Mouse (Mus musculus) intestine, postnatal 0 days (tissue): ENCODE results near the gene Unc13a. TPM values are rescaled to one million over a fixed set of nuclear protein-coding genes. Genes with fewer than 3 reads are reported as not detected.
A peak's percentile ranks its signal among the peaks of the same experiment; 100 is the strongest.

Experiments
- ATAC-seq: fragments of 200-750 bp; cut with Nextera tagmentation; 2 replicates; pipeline ENCODE4 v1.8.0; 2017; ENCODE audit warnings: mild to moderate bottlenecking, moderate TSS enrichment, moderate library complexity
- H3K27ac ChIP-seq: fragments of 300-500 bp; sonication (generic); 2 replicates; pipeline ENCODE4 v1.5.1; 2014; ENCODE audit warnings: mild to moderate bottlenecking, low read depth, low read length, moderate library complexity
- H3K27me3 ChIP-seq: fragments of 300-500 bp; sonication (generic); replicated peaks from 2 replicates; pipeline ENCODE4 v1.6.1; 2014; ENCODE audit warnings: low read length, mixed read lengths; ENCODE audit not compliant: control insufficient read depth, insufficient read depth
- H3K36me3 ChIP-seq: fragments of 300-500 bp; sonication (generic); 2 replicates; pipeline ENCODE4 v1.6.1; 2014; ENCODE audit warnings: mild to moderate bottlenecking, moderate library complexity; ENCODE audit not compliant: control insufficient read depth, insufficient read depth
- H3K4me1 ChIP-seq: fragments of 300-500 bp; sonication (generic); replicated peaks from 2 replicates; pipeline ENCODE4 v1.6.1; 2014; ENCODE audit warnings: antibody characterized with exemption, low read length, mixed read lengths; ENCODE audit not compliant: control insufficient read depth, insufficient read depth
- H3K4me2 ChIP-seq: fragments of 300-500 bp; sonication (generic); replicated peaks from 2 replicates; pipeline ENCODE4 v1.6.1; 2014; ENCODE audit warnings: low read depth, mild to moderate bottlenecking, moderate library complexity
- H3K4me3 ChIP-seq: fragments of 300-500 bp; sonication (generic); 2 replicates; pipeline ENCODE4 v1.5.1; 2014; ENCODE audit warnings: low read depth, low read length
- H3K9ac ChIP-seq: fragments of 300-500 bp; sonication (generic); 2 replicates; pipeline ENCODE4 v1.6.1; 2014; ENCODE audit warnings: mild to moderate bottlenecking, low read depth, low read length
- H3K9me3 ChIP-seq: fragments of 300-500 bp; sonication (generic); 2 replicates; pipeline ENCODE4 v1.6.1; 2016; ENCODE audit warnings: mixed run types; ENCODE audit not compliant: control insufficient read depth
- CTCF ChIP-seq: sonication (generic); IDR thresholded peaks from 2 replicates; pipeline ENCODE4 v1.5.1; 2016; ENCODE audit warnings: low read depth, mild to moderate bottlenecking, control low read depth, antibody characterized with exemption, moderate library complexity
- WGBS: fragments of 180-500 bp; shearing (Covaris S2); extraction: QIAGEN DNeasy Blood & Tissue Kit; methylation state at CpG from one replicate; pipeline ENCODE4 v1.1.7; 2014; 5-methylcytosine and 5-hydroxymethylcytosine counted together
- polyA plus RNA-seq: library from polyadenylated mRNA; unstranded; fragments of >200 nt; fragmentation: Nextera tagmentation; extraction: Ambion mirVana; gene quantifications from 2 replicates; pipeline ENCODE4 v1.2.1, GENCODE M21; 2015

Unc13a gene
- polyA plus RNA-seq, 1 experiment from 2014 or later: 0.72 TPM

DNA sequence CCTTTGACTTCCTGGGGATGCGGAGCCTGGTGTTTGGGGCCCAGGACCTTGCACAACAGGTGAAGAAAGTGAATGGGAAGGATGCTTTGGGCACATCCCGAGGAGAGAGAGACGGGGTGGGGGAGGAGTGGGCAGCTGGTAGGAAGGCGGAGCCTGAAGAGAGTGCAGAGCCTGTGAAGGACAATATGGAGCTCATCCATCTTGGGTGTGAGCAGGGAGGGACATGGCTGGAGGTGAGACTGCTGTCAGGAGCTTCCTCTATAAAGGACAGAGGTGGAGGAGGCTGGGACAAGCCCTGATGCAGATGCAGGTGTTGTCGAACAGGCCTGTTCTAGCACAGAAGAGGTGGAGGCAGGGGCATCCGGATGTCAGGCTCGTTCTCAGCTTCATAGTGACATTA is 67.5 kb downstream of the Unc13a start:
- Histone ChIP-seq H3K9ac (no peak overlapping the region), H3K36me3 (no peaks in the 10 kb centered on the region), H3K4me2 (no peak overlapping the region), H3K4me3 (no peak overlapping the region), H3K4me1 (0 out of 2 replicates have a peak, but pooled peaks cover 6% of the 10 kb centered on the region), H3K9me3 (no peaks in the 10 kb centered on the region), H3K27ac (no peak overlapping the region), H3K27me3 (peaks cover 13% of the 10 kb centered on the region; the same call in 1 of the 2 replicates)
- no peak for ATAC-seq
- TF ChIP-seq CTCF: no peak
- WGBS: 64% methylated on average over 7 of the region's 7 CpGs

DNA sequence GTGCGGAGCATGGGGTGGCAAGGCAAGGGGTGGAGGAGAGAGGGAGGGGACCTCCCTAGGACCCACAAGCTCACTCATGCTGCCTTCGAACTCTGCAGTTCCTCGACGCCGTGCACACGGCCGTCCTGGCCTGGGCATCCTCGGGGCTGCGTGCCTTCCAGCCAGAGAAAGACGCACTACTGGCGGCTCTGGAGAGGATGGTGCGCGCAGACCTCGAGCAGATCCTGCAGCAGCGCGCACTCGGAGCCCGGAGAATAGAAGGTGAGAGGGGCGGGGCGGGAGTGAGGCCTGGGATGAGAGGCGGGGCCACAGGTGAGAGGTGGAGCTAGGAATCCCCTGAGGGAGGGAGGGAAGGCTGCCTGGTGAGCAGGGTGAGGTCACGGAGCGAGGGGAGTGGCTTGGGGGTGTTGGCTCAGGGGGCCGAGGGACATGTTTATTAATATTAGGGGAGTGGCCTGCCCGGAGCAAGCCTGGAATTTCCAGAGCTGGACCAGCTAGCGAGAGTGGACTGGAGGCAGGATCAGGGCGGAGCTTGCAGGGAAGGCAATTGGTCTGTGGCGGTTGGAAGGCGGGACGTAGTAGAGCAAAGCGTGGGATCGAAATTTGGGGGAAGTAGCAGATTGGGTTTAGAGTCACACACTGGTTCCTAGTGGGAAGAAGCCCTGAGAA is 68.8 kb downstream of the Unc13a start:
- H3K9ac ChIP-seq: no peak overlapping the region

DNA sequence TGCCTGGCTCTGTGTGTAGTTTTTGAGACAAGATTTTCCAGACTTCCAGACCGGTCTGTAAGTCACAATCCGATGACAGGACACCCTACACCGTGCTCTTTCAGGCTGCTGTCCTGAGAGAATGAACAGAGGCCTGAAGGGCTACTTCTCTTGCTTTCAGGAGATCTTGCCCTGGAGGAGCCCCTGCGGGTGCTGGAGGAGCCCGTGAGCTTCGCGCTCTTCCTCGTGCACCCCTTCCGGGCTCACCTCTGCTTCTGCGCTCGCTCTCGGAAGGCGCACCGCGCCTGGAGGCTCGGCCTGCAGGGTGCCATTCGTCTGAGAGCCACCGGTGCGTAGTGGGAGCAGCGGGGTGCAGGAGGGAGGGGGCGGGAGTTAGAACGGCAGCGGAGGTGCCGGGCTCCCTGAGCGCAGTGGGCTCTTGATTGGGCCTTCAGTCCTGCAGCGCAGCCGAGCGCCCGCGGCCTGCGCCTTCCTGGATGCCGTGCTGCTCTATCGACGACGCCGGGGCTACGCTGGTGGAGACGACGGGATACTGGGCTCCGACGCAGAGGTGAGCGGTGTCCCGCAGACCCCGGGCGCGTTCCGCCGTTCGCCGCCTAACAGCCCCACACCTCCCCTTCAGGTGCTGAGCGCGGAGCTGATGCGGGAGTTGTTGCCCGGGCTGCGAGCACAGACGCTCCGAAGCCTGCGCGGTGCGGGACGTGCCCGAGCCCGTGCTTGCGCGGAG is 69.5 kb downstream of the Unc13a start:
- 5% methylated on average over 62 of the region's 65 CpGs for WGBS
- Histone ChIP-seq H3K4me1 (0 out of 2 replicates have a peak, but pooled peaks cover 6% of the 10 kb centered on the region), H3K27ac (no peak overlapping the region), H3K4me3 (peak overlapping the region; percentile 29), H3K9me3 (no peaks in the 10 kb centered on the region), H3K36me3 (no peaks in the 10 kb centered on the region), H3K9ac (no peak overlapping the region), H3K27me3 (peaks cover 13% of the 10 kb centered on the region; the same call in 1 of the 2 replicates), H3K4me2 (peak overlapping the region; percentile 64)
- TF ChIP-seq CTCF: no peak
- peak; percentile 25; the same call in 1 of the 2 replicates for ATAC-seq

More for the DNA sequence above, 68.8 kb downstream of the Unc13a start:
- peak overlapping the region; percentile 29 for H3K4me3 ChIP-seq
- H3K27ac ChIP-seq: no peak overlapping the region
- WGBS: 2% methylated on average over 30 of the region's 32 CpGs
- ATAC-seq: peak; percentile 86
- H3K9me3 ChIP-seq: no peaks in the 10 kb centered on the region
- TF ChIP-seq CTCF: no peak
- 0 out of 2 replicates have a peak, but pooled peaks cover 6% of the 10 kb centered on the region for H3K4me1 ChIP-seq
- no peaks in the 10 kb centered on the region for H3K36me3 ChIP-seq
- H3K4me2 ChIP-seq: peak overlapping the region; percentile 64
- H3K27me3 ChIP-seq: peaks cover 13% of the 10 kb centered on the region; the same call in 1 of the 2 replicates

GRCm38 (mm10) chr8:71598841-71599240 is 72.7 kb downstream of the Unc13a start:
- Histone ChIP-seq H3K4me3 (no peak overlapping the region), H3K4me1 (0 out of 2 replicates have a peak, but pooled peaks cover 6% of the 10 kb centered on the region), H3K9me3 (no peaks in the 10 kb centered on the region), H3K4me2 (no peak overlapping the region), H3K9ac (no peak overlapping the region), H3K27me3 (peaks cover 13% of the 10 kb centered on the region; the same call in 1 of the 2 replicates), H3K27ac (no peak overlapping the region), H3K36me3 (no peaks in the 10 kb centered on the region; the same call in 1 of the 2 replicates)
- no peak for ATAC-seq
- no peak for TF ChIP-seq CTCF
- 88% methylated on average over 5 of the region's 5 CpGs for WGBS

DNA sequence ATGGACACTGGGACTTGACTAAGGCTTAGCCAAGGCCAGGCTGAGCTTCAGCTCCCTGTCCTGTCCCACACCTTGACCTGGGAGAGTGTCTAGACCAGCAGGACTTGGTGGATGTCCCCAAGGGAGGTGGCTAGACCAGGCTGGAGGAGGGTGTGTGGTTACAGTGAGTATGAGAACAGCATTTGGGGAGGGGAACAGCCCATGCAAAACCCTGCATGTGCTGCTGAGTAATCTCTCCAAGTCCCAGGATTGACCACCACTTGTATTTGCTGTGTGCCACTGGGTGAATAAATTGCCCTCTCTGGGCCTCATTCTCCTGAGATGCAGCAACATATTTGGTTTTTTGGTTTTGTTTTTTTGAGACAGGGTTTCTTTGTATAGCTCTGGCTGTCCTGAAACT is 73.2 kb downstream of the Unc13a start:
- no peak for ATAC-seq
- H3K36me3 ChIP-seq: no peaks in the 10 kb centered on the region; the same call in 1 of the 2 replicates

DNA sequence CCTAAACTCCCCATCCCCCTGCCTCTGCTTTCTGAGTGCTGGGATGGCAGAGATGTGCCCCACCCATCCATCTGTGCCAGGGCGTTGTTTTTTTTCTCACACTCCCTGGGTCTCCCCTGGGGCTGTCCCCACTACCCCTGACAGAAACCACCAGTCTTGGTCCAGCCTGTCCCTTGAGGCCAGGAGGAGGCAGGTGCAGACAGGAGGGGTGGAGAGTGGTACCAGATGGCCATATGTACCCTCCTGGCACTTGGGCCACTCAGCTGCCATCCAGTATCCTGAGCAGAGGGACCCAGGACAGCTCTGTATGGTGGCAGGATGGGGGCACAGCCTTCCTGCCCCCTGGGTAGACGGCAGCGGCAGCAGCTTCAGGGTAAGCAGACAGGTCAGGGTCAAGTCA is 74.1 kb downstream of the Unc13a start, which contains the start of gene Fam129c:
Fam129c (plus strand) TSS at position 198 of the 400 bp plus-strand sequence.
- H3K4me1 ChIP-seq: peaks cover 13% of the 10 kb centered on the region; the same call in 1 of the 2 replicates
- peaks cover 11% of the 10 kb centered on the region; the same call in 1 of the 2 replicates for H3K27me3 ChIP-seq
- H3K9ac ChIP-seq: no peak within 1 kb of the TSS
- TF ChIP-seq CTCF: no peak
- H3K27ac ChIP-seq: no peak within 1 kb of the TSS
- no peaks in the 10 kb centered on the region for H3K9me3 ChIP-seq
- H3K4me2 ChIP-seq: no peak within 1 kb of the TSS
- ATAC-seq: no peak
- no peaks in the 10 kb centered on the region; the same call in 1 of the 2 replicates for H3K36me3 ChIP-seq
- no peak within 1 kb of the TSS for H3K4me3 ChIP-seq
- 92% methylated on average over 3 of the region's 3 CpGs for WGBS

More for the DNA sequence above, 73.2 kb downstream of the Unc13a start:
- Histone ChIP-seq H3K9me3 (no peaks in the 10 kb centered on the region), H3K9ac (no peak overlapping the region), H3K4me3 (no peak overlapping the region), H3K27ac (no peak overlapping the region), H3K27me3 (peaks cover 13% of the 10 kb centered on the region; the same call in 1 of the 2 replicates), H3K4me1 (peaks cover 8% of the 10 kb centered on the region; the same call in 1 of the 2 replicates), H3K4me2 (no peak overlapping the region)
- no peak for TF ChIP-seq CTCF
